Mouse (Mus musculus): Measurements from ENCODE around the gene Egfl7.

GRCm38 (mm10) chr2:26544265-26544664 lies 35.5 kb upstream of the Egfl7 start:
- no peak for TF ChIP-seq CTCF (conservative IDR thresholded peaks at IDR 0.05; ENCODE audit: low read length)
- no peak for TF ChIP-seq NANOG (IDR thresholded peaks at IDR 0.05; ENCODE audit: borderline replicate concordance, low read length)

All from E14TG2a.4 (cell line).